Mouse (Mus musculus) lung, embryonic 14.5 days (tissue): ENCODE measurements around the gene Arrdc1. TPM values are rescaled to one million over a fixed set of nuclear protein-coding genes. Genes with fewer than 3 reads are reported as not detected.

Experiments used
- ATAC-seq: fragments of 200-750 bp; cut with Nextera tagmentation; 2 replicates; pipeline ENCODE4 v1.8.0; 2017; ENCODE audit warnings: mild to moderate bottlenecking, moderate TSS enrichment, moderate library complexity; ENCODE audit not compliant: insufficient read depth
- DNase-seq: peaks from one replicate; pipeline ENCODE4 v3.0.0-alpha.2; 2015
- H3K27ac ChIP-seq: fragments of 300-500 bp; sonication (generic); 2 replicates; pipeline ENCODE4 v1.5.1; 2014; ENCODE audit warnings: low read depth, mild to moderate bottlenecking, moderate library complexity
- H3K27me3 ChIP-seq: fragments of 300-500 bp; sonication (generic); 2 replicates; pipeline ENCODE4 v1.6.1; 2014; ENCODE audit warnings: low read length, control low read depth; ENCODE audit not compliant: insufficient read depth
- H3K36me3 ChIP-seq: fragments of 300-500 bp; sonication (generic); 2 replicates; pipeline ENCODE4 v1.6.1; 2014; ENCODE audit warnings: control low read depth; ENCODE audit not compliant: insufficient read depth
- H3K4me1 ChIP-seq: fragments of 300-500 bp; sonication (generic); 2 replicates; pipeline ENCODE4 v1.6.1; 2014; ENCODE audit warnings: antibody characterized with exemption, control low read depth; ENCODE audit not compliant: insufficient read depth
- H3K4me2 ChIP-seq: fragments of 300-500 bp; sonication (generic); 2 replicates; pipeline ENCODE4 v1.6.1; 2014; ENCODE audit warnings: mild to moderate bottlenecking
- H3K4me3 ChIP-seq: fragments of 300-500 bp; sonication (generic); 2 replicates; pipeline ENCODE4 v1.5.1; 2014; ENCODE audit warnings: low read depth, low read length
- H3K9ac ChIP-seq: fragments of 300-500 bp; sonication (generic); 2 replicates; pipeline ENCODE4 v1.6.1; 2014
- H3K9me3 ChIP-seq: fragments of 300-500 bp; sonication (generic); 2 replicates; pipeline ENCODE4 v1.6.1; 2016; ENCODE audit warnings: low read depth, low read length, control low read depth
- CTCF ChIP-seq: IDR thresholded peaks from 2 replicates; pipeline ENCODE4 v1.5.1; 2016; ENCODE audit warnings: antibody characterized with exemption, low read depth
- WGBS: fragments of 180-500 bp; shearing (Covaris S2); extraction: QIAGEN DNeasy Blood & Tissue Kit; methylation state at CpG from one replicate; pipeline ENCODE4 v1.1.7; 2014; 5-methylcytosine and 5-hydroxymethylcytosine counted together
- polyA plus RNA-seq: library from polyadenylated mRNA; unstranded; fragments of >200 nt; fragmentation: Nextera tagmentation; extraction: Ambion mirVana; gene quantifications from 2 replicates; pipeline ENCODE4 v1.2.1, GENCODE M21; 2014

Gene Arrdc1
- polyA plus RNA-seq, 1 experiment from 2014 or later, result 76.4 TPM

- peaks cover 3% of the 10 kb centered on the region; the same call in 1 of the 2 replicates for H3K4me1 ChIP-seq
- no peak overlapping the region for H3K4me3 ChIP-seq
- H3K27ac ChIP-seq, result no peak overlapping the region
- no peak overlapping the region for H3K4me2 ChIP-seq
- H3K27me3 ChIP-seq, result no peaks in the 10 kb centered on the region
- no peak for TF ChIP-seq CTCF
- WGBS, result 24% methylated on average over 2 of the region's 2 CpGs
- H3K9me3 ChIP-seq, result no peaks in the 10 kb centered on the region
- 0 out of 2 replicates have a peak, but pooled peaks cover 3% of the 10 kb centered on the region for H3K36me3 ChIP-seq
- DNase-seq (no peak), ATAC-seq (no peak)
- no peak overlapping the region for H3K9ac ChIP-seq
These were observed 29.3 kb downstream of the Arrdc1 start for GRCm38 (mm10) chr2:24905653-24906155.

- peaks cover 3% of the 10 kb centered on the region; the same call in 1 of the 2 replicates for H3K4me1 ChIP-seq
- no peaks in the 10 kb centered on the region for H3K36me3 ChIP-seq
- no peak overlapping the region for H3K9ac ChIP-seq
- WGBS, result 80% methylated on average over 11 of the region's 11 CpGs
- no peaks in the 10 kb centered on the region for H3K9me3 ChIP-seq
- H3K27me3 ChIP-seq, result no peaks in the 10 kb centered on the region
- H3K4me3 ChIP-seq, result no peak overlapping the region
- ATAC-seq (no peak), DNase-seq (no peak)
- no peak overlapping the region for H3K4me2 ChIP-seq
- H3K27ac ChIP-seq, result no peak overlapping the region
- TF ChIP-seq CTCF, result no peak
These were observed 30.0 kb downstream of the Arrdc1 start for GRCm38 (mm10) chr2:24904823-24905652.

- H3K4me3 ChIP-seq, result no peak overlapping the region
- ATAC-seq (no peak), DNase-seq (no peak)
- no peaks in the 10 kb centered on the region for H3K36me3 ChIP-seq
- H3K4me2 ChIP-seq, result no peak overlapping the region
- no peak overlapping the region for H3K27ac ChIP-seq
- peaks cover 3% of the 10 kb centered on the region; the same call in 1 of the 2 replicates for H3K4me1 ChIP-seq
- H3K27me3 ChIP-seq, result no peaks in the 10 kb centered on the region
- no peaks in the 10 kb centered on the region for H3K9me3 ChIP-seq
- TF ChIP-seq CTCF, result no peak
- H3K9ac ChIP-seq, result no peak overlapping the region
- WGBS, result 78% methylated on average over 6 of the region's 6 CpGs
These were observed 32.1 kb downstream of the Arrdc1 start for GRCm38 (mm10) chr2:24902999-24903398.

GRCm38 (mm10) chr2:24901055-24901454, 34.0 kb downstream of the Arrdc1 start:
- DNase-seq (peak; percentile 77), ATAC-seq (no peak)
- Histone ChIP-seq H3K4me1 (no peaks in the 10 kb centered on the region; the same call in 1 of the 2 replicates), H3K27me3 (no peaks in the 10 kb centered on the region), H3K36me3 (no peaks in the 10 kb centered on the region), H3K9me3 (no peaks in the 10 kb centered on the region), H3K9ac (no peak overlapping the region), H3K4me3 (no peak overlapping the region), H3K27ac (no peak overlapping the region), H3K4me2 (no peak overlapping the region)
- TF ChIP-seq CTCF, result no peak
- 30% methylated on average over 5 of the region's 5 CpGs for WGBS

GRCm38 (mm10) chr2:24899292-24899691, 35.8 kb downstream of the Arrdc1 start:
- Histone ChIP-seq H3K27me3 (no peaks in the 10 kb centered on the region), H3K4me2 (no peak overlapping the region), H3K9me3 (no peaks in the 10 kb centered on the region), H3K4me3 (no peak overlapping the region), H3K27ac (no peak overlapping the region), H3K4me1 (no peaks in the 10 kb centered on the region), H3K36me3 (no peaks in the 10 kb centered on the region), H3K9ac (no peak overlapping the region)
- DNase-seq (no peak), ATAC-seq (no peak)
- no peak for TF ChIP-seq CTCF
- WGBS, result 84% methylated on average over 2 of the region's 2 CpGs

- ATAC-seq (no peak), DNase-seq (no peak)
- H3K9ac ChIP-seq, result no peak overlapping the region
- no peaks in the 10 kb centered on the region for H3K9me3 ChIP-seq
- TF ChIP-seq CTCF, result no peak
- no peak overlapping the region for H3K27ac ChIP-seq
- H3K4me1 ChIP-seq, result no peaks in the 10 kb centered on the region
- no peak overlapping the region for H3K4me3 ChIP-seq
- WGBS, result 71% methylated on average over 4 of the region's 4 CpGs
- H3K4me2 ChIP-seq, result no peak overlapping the region
- no peaks in the 10 kb centered on the region for H3K27me3 ChIP-seq
- H3K36me3 ChIP-seq, result no peaks in the 10 kb centered on the region
These were observed 38.3 kb downstream of the Arrdc1 start for GRCm38 (mm10) chr2:24896761-24897160.

GRCm38 (mm10) chr2:24894211-24894610, 40.8 kb downstream of the Arrdc1 start:
- no peaks in the 10 kb centered on the region for H3K4me1 ChIP-seq
- DNase-seq, result no peak
- 85% methylated on average over 1 of the region's 1 CpGs for WGBS
- no peaks in the 10 kb centered on the region for H3K36me3 ChIP-seq
- no peak overlapping the region for H3K9ac ChIP-seq
- no peak for ATAC-seq
- no peak overlapping the region for H3K4me2 ChIP-seq
- H3K27ac ChIP-seq, result no peak overlapping the region
- H3K9me3 ChIP-seq, result no peaks in the 10 kb centered on the region
- H3K4me3 ChIP-seq, result no peak overlapping the region
- TF ChIP-seq CTCF, result no peak
- H3K27me3 ChIP-seq, result no peaks in the 10 kb centered on the region
